Comparison of ENCODE assay signal across 11 mouse cellular contexts in genomic region chr13:103985510-103986278, GRCm38 (mm10).
DNase-seq lines count a peak whose midpoint lies in the region; ATAC-seq and TF ChIP-seq lines count a peak whose summit lies in the region.
"Had no signal": no experiment of that assay in that cellular context is flagged by ENCODE, and none has a peak within 500 bp of the region (broad histone marks: within the 10 kb centered on the region; RNA-seq: fewer than 3 reads in every experiment).

No protein-coding gene starts in this region.

- H3K27me3 ChIP-seq in embryonic facial prominence, embryonic 12.5 days = no peaks in the 10 kb centered on the region
- peaks cover 2% of the 10 kb centered on the region for H3K27me3 ChIP-seq in embryonic facial prominence, embryonic 10.5 days (replicated peaks; ENCODE audit: low read depth, poor library complexity, severe bottlenecking)
- no peaks in the 10 kb centered on the region for H3K27me3 ChIP-seq in limb, embryonic 14.5 days (ENCODE audit: control insufficient read depth, insufficient read depth, low read length)
- no peaks in the 10 kb centered on the region for H3K27me3 ChIP-seq in stomach, embryonic 15.5 days (replicated peaks)
- no peaks in the 10 kb centered on the region for H3K27me3 ChIP-seq in forebrain, embryonic 13.5 days

- no peak for TF ChIP-seq POLR2A in limb, embryonic 14.5 days (IDR thresholded peaks at IDR 0.05; ENCODE audit: borderline replicate concordance, extremely low read depth, insufficient read depth, insufficient read length)

- H3K4me2 ChIP-seq in embryonic facial prominence, embryonic 12.5 days (replicated peaks) = 0 out of 2 replicates have a peak overlapping the region, but pooled peaks have one; percentile 5
- H3K4me2 ChIP-seq in limb, embryonic 14.5 days (replicated peaks; ENCODE audit: low read depth, low read length, severe bottlenecking) = 0 out of 2 replicates have a peak overlapping the region, but pooled peaks have one; percentile 13
- no peak overlapping the region for H3K4me2 ChIP-seq in stomach, embryonic 15.5 days
- H3K4me2 ChIP-seq in forebrain, embryonic 13.5 days = no peak overlapping the region

- peaks cover 7% of the 10 kb centered on the region for H3K4me1 ChIP-seq in embryonic facial prominence, embryonic 12.5 days
- no peaks in the 10 kb centered on the region for H3K4me1 ChIP-seq in embryonic facial prominence, embryonic 10.5 days
- peaks cover 19% of the 10 kb centered on the region for H3K4me1 ChIP-seq in limb, embryonic 14.5 days (ENCODE audit: control insufficient read depth, insufficient read depth, low read length)
- H3K4me1 ChIP-seq in stomach, embryonic 15.5 days = peaks cover 6% of the 10 kb centered on the region; the same call in 1 of the 2 replicates
- H3K4me1 ChIP-seq in forebrain, embryonic 13.5 days = no peaks in the 10 kb centered on the region
- H3K4me1 ChIP-seq: midbrain, embryonic 10.5 days had no signal

- peaks cover 5% of the 10 kb centered on the region; the same call in 1 of the 2 replicates for H3K9me3 ChIP-seq in embryonic facial prominence, embryonic 12.5 days
- H3K9me3 ChIP-seq in embryonic facial prominence, embryonic 10.5 days = peaks cover 11% of the 10 kb centered on the region
- H3K9me3 ChIP-seq in limb, embryonic 14.5 days (ENCODE audit: control insufficient read depth, low read length) = no peaks in the 10 kb centered on the region
- no peaks in the 10 kb centered on the region for H3K9me3 ChIP-seq in stomach, embryonic 15.5 days
- H3K9me3 ChIP-seq in forebrain, embryonic 13.5 days (replicated peaks) = 0 out of 2 replicates have a peak, but pooled peaks cover 2% of the 10 kb centered on the region

- DNase-seq in embryonic facial prominence, embryonic 10.5 days (ENCODE audit: low spot score) = no peak
- peak; percentile 32 for DNase-seq in kidney, postnatal 14 days
- no peak for DNase-seq in kidney, adult 11 months
- peak; percentile 54 for DNase-seq in limb, embryonic 14.5 days (ENCODE audit: low spot score)
- DNase-seq: cerebellum, adult 8-10 months; retina, postnatal 1 day had no signal

- peak overlapping the region; percentile 88 for H3K27ac ChIP-seq in embryonic facial prominence, embryonic 12.5 days
- H3K27ac ChIP-seq in embryonic facial prominence, embryonic 10.5 days (replicated peaks) = no peak overlapping the region
- H3K27ac ChIP-seq in limb, embryonic 14.5 days (replicated peaks; ENCODE audit: low read depth, low read length) = peak overlapping the region; percentile 89
- H3K27ac ChIP-seq in stomach, embryonic 15.5 days = peak overlapping the region; percentile 82
- H3K27ac ChIP-seq in forebrain, embryonic 13.5 days = no peak overlapping the region
- H3K27ac ChIP-seq: midbrain, embryonic 10.5 days had no signal

- WGBS in embryonic facial prominence, embryonic 12.5 days = 62% methylated on average over 20 of the region's 20 CpGs
- 81% methylated on average over 20 of the region's 20 CpGs for WGBS in embryonic facial prominence, embryonic 10.5 days
- WGBS in limb, embryonic 14.5 days = 59% methylated on average over 20 of the region's 20 CpGs
- WGBS in stomach, embryonic 15.5 days = 56% methylated on average over 20 of the region's 20 CpGs
- WGBS in forebrain, embryonic 13.5 days = 88% methylated on average over 20 of the region's 20 CpGs

- H3K9ac ChIP-seq in embryonic facial prominence, embryonic 12.5 days = no peak overlapping the region
- 0 out of 2 replicates have a peak overlapping the region, but pooled peaks have one; percentile 0 for H3K9ac ChIP-seq in limb, embryonic 14.5 days (ENCODE audit: low read depth, low read length, severe bottlenecking)
- no peak overlapping the region for H3K9ac ChIP-seq in stomach, embryonic 15.5 days
- H3K9ac ChIP-seq in forebrain, embryonic 13.5 days = no peak overlapping the region

- no peak for ATAC-seq in embryonic facial prominence, embryonic 12.5 days (ENCODE audit: insufficient number of reproducible peaks, insufficient read depth, low FRiP score, low TSS enrichment)
- peak; percentile 57; the same call in 1 of the 2 replicates for ATAC-seq in limb, embryonic 14.5 days (ENCODE audit: low FRiP score, low read depth)
- ATAC-seq in stomach, embryonic 15.5 days (ENCODE audit: insufficient read depth, low FRiP score, low read depth) = 0 out of 2 replicates have a peak, but pooled peaks have one; percentile 44
- no peak for ATAC-seq in forebrain, embryonic 13.5 days
- no peak for ATAC-seq in frontal cortex, adult (ENCODE audit: low TSS enrichment)

- H3K36me3 ChIP-seq in embryonic facial prominence, embryonic 12.5 days = no peaks in the 10 kb centered on the region
- no peaks in the 10 kb centered on the region for H3K36me3 ChIP-seq in embryonic facial prominence, embryonic 10.5 days (replicated peaks)
- no peaks in the 10 kb centered on the region for H3K36me3 ChIP-seq in limb, embryonic 14.5 days (ENCODE audit: control insufficient read depth, insufficient read depth, low read length)
- no peaks in the 10 kb centered on the region for H3K36me3 ChIP-seq in stomach, embryonic 15.5 days
- H3K36me3 ChIP-seq in forebrain, embryonic 13.5 days (ENCODE audit: poor library complexity, severe bottlenecking) = no peaks in the 10 kb centered on the region
- H3K36me3 ChIP-seq: midbrain, embryonic 10.5 days had no signal

- no peak overlapping the region for H3K4me3 ChIP-seq in embryonic facial prominence, embryonic 12.5 days
- H3K4me3 ChIP-seq in embryonic facial prominence, embryonic 10.5 days = no peak overlapping the region
- H3K4me3 ChIP-seq in limb, embryonic 14.5 days (replicated peaks; ENCODE audit: low read length) = no peak overlapping the region
- H3K4me3 ChIP-seq in stomach, embryonic 15.5 days (replicated peaks) = no peak overlapping the region
- H3K4me3 ChIP-seq in forebrain, embryonic 13.5 days = no peak overlapping the region
- H3K4me3 ChIP-seq: midbrain, embryonic 10.5 days had no signal

Comparison
In these comparisons a context has a peak if more than half of its experiments do, and no peak if none do; other contexts are left out.
1. H3K27ac ChIP-seq: peak in embryonic facial prominence, embryonic 12.5 days (single experiment), limb, embryonic 14.5 days (single experiment) and stomach, embryonic 15.5 days (single experiment); none in embryonic facial prominence, embryonic 10.5 days (single experiment) and forebrain, embryonic 13.5 days (single experiment).
2. DNase-seq: peak in kidney, postnatal 14 days (single experiment) and limb, embryonic 14.5 days (single experiment); none in embryonic facial prominence, embryonic 10.5 days (single experiment) and kidney, adult 11 months (single experiment).
3. ATAC-seq: peak in limb, embryonic 14.5 days (single experiment) and stomach, embryonic 15.5 days (single experiment); none in embryonic facial prominence, embryonic 12.5 days (single experiment), forebrain, embryonic 13.5 days (single experiment) and frontal cortex, adult (single experiment).
4. H3K4me2 ChIP-seq: peak in embryonic facial prominence, embryonic 12.5 days (single experiment) and limb, embryonic 14.5 days (single experiment); none in stomach, embryonic 15.5 days (single experiment) and forebrain, embryonic 13.5 days (single experiment).